Mouse (Mus musculus) forebrain, embryonic 11.5 days (tissue): ENCODE results near the gene Zbtb43. TPM values are rescaled to one million over a fixed set of nuclear protein-coding genes. Genes with fewer than 3 reads are reported as not detected.

Experiments used
- ATAC-seq: fragments of 200-750 bp; cut with Nextera tagmentation; replicated peaks from 2 replicates; pipeline ENCODE4 v1.8.0; 2017; ENCODE audit warnings: moderate TSS enrichment; ENCODE audit not compliant: low FRiP score
- DNase-seq: peaks from one replicate; pipeline ENCODE4 v3.0.0-alpha.2; 2017; ENCODE audit warnings: low spot score
- H3K27ac ChIP-seq: fragments of 300-500 bp; sonication (generic); 2 replicates; pipeline ENCODE4 v1.5.1; 2014; ENCODE audit warnings: low read depth, low read length
- H3K27me3 ChIP-seq: fragments of 300-500 bp; sonication (generic); 2 replicates; pipeline ENCODE4 v1.6.1; 2014; ENCODE audit warnings: mild to moderate bottlenecking, low read length, mixed read lengths; ENCODE audit not compliant: control insufficient read depth, insufficient read depth
- H3K36me3 ChIP-seq: fragments of 300-500 bp; sonication (generic); 2 replicates; pipeline ENCODE4 v1.6.1; 2014; ENCODE audit warnings: mild to moderate bottlenecking, low read length, moderate library complexity, mixed read lengths; ENCODE audit not compliant: control insufficient read depth, insufficient read depth
- H3K4me1 ChIP-seq: fragments of 300-500 bp; sonication (generic); replicated peaks from 2 replicates; pipeline ENCODE4 v1.6.1; 2014; ENCODE audit warnings: low read length, mixed read lengths; ENCODE audit not compliant: control insufficient read depth, insufficient read depth
- H3K4me2 ChIP-seq: fragments of 300-500 bp; sonication (generic); 2 replicates; pipeline ENCODE4 v1.6.1; 2014; ENCODE audit warnings: low read depth, mild to moderate bottlenecking, low read length, moderate library complexity, mixed read lengths; ENCODE audit not compliant: severe bottlenecking
- H3K4me3 ChIP-seq: fragments of 300-500 bp; sonication (generic); 2 replicates; pipeline ENCODE4 v1.5.1; 2014; ENCODE audit warnings: low read depth, low read length
- H3K9ac ChIP-seq: fragments of 300-500 bp; sonication (generic); 2 replicates; pipeline ENCODE4 v1.6.1; 2014; ENCODE audit warnings: low read length
- H3K9me3 ChIP-seq: fragments of 300-500 bp; sonication (generic); 2 replicates; pipeline ENCODE4 v1.6.1; 2016; ENCODE audit warnings: low read length, mixed read lengths; ENCODE audit not compliant: control insufficient read depth
- WGBS: fragments of 180-500 bp; shearing (Covaris S2); extraction: QIAGEN DNeasy Blood & Tissue Kit; methylation state at CpG from one replicate; pipeline ENCODE4 v1.1.7; 2014; 5-methylcytosine and 5-hydroxymethylcytosine counted together
- polyA plus RNA-seq: library from polyadenylated mRNA; unstranded; fragments of >200 nt; fragmentation: Nextera tagmentation; extraction: Ambion mirVana; gene quantifications from 2 replicates; pipeline ENCODE4 v1.2.1, GENCODE M21; 2014

Gene Zbtb43
- polyA plus RNA-seq, 1 experiment from 2014 or later, result 23.7 TPM

DNA sequence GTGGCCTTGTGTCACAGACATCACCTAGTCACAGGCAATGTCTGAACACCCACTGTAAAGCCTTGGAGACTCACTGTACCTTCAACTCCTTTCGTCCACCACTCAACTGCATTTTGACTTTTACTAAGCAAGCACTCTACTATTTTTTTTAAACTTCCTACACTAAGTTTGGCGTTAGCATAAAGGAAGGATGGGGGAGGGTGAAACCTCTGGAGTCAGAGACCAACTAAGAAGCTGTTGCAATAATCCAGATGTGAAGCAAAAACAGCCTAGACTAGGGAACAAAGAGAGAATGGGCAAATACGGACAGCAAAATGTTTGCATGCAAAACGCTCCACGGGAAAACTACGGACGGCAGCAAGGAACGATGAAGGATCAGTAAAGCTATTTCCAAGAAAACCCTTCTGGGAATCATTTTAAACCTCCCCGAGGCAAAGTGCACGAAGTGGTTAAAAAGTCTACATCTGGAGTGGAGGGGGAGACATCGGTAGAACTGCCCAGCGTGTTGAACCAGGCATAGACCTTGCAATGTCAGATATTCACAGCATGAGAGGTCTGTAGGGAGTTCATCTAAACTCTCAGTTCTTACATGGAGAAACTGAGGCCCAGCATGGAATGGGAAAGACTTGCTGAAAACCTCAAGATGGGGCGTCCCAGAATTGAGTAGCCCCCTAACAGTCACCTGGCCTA, 38.1 kb downstream of the Zbtb43 start:
- Histone ChIP-seq H3K4me3 (peak overlapping the region; percentile 98), H3K36me3 (no peaks in the 10 kb centered on the region), H3K27me3 (no peaks in the 10 kb centered on the region), H3K9me3 (no peaks in the 10 kb centered on the region), H3K27ac (no peak overlapping the region), H3K9ac (peak overlapping the region; percentile 87), H3K4me2 (peak overlapping the region; percentile 94), H3K4me1 (peaks cover 1% of the 10 kb centered on the region; the same call in 1 of the 2 replicates)
- ATAC-seq (peak; percentile 34; the same call in 1 of the 2 replicates), DNase-seq (no peak)
- 15% methylated on average over 13 of the region's 13 CpGs for WGBS

DNA sequence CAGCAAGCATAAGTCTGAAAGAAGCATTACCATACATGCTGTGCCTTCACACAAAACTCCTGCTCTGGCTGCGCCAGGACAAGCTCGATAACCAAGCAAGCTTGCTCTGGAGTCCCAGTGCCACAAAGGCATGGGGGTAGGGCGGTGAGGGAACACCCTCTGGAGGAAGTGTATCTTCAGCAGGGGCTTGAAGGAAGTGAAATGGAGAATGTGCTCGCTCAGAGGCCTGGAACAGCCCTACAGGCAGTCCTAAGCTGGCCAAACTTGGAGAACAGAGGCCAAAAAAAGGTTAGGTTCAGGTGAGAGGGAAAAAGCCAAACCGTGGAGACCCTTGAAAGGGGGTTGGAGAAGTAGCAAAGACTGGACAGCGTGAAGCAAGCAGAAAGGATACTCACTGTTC, 39.0 kb downstream of the Zbtb43 start:
- Histone ChIP-seq H3K4me1 (peaks cover 1% of the 10 kb centered on the region; the same call in 1 of the 2 replicates), H3K4me2 (no peak overlapping the region), H3K27ac (no peak overlapping the region), H3K36me3 (no peaks in the 10 kb centered on the region), H3K9me3 (no peaks in the 10 kb centered on the region), H3K4me3 (no peak overlapping the region), H3K27me3 (no peaks in the 10 kb centered on the region), H3K9ac (0 out of 2 replicates have a peak overlapping the region, but pooled peaks have one; percentile 0)
- no peak for DNase-seq
- WGBS, result 47% methylated on average over 6 of the region's 6 CpGs
- ATAC-seq, result no peak

DNA sequence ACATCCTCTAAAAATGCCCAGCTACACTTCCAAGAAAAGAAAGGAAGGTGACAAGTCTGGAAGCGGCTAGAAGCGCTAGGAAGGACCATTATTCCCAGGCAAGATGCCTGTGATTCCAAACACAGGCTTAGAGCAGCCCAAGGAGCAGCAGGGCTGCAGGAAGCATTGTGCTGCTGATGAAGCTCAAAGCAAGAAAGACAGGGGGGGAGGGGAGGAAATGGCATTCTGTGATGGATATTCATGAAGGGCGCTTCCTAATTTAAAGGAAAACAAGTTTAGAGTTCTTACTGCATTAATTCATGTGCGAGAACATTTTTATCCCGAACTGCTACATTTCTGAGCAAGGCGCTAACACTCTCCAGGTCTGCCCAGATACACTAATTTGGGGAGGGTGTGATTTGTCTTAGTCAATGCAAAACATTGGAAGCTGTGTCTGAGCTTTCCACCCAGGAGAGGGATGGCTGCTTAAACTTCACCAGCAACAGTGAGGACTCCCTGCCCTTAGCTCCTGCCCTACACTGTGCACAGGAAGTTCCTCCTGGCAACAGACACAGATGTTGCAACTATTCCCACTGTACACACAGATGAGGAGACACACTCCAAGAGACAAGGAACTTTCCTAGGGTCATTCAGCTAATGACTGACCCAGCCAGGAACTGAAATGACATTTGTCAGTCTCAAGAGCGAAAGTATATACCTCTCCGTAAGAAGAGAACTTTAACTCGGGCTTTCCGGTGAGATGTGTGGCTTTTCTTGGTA, 41.5 kb downstream of the Zbtb43 start:
- 61% methylated on average over 10 of the region's 10 CpGs for WGBS
- Histone ChIP-seq H3K9me3 (no peaks in the 10 kb centered on the region), H3K27me3 (no peaks in the 10 kb centered on the region), H3K9ac (no peak overlapping the region), H3K27ac (no peak overlapping the region), H3K4me1 (peaks cover 1% of the 10 kb centered on the region; the same call in 1 of the 2 replicates), H3K4me2 (no peak overlapping the region), H3K36me3 (no peaks in the 10 kb centered on the region), H3K4me3 (no peak overlapping the region)
- ATAC-seq, result no peak
- DNase-seq, result no peak

DNA sequence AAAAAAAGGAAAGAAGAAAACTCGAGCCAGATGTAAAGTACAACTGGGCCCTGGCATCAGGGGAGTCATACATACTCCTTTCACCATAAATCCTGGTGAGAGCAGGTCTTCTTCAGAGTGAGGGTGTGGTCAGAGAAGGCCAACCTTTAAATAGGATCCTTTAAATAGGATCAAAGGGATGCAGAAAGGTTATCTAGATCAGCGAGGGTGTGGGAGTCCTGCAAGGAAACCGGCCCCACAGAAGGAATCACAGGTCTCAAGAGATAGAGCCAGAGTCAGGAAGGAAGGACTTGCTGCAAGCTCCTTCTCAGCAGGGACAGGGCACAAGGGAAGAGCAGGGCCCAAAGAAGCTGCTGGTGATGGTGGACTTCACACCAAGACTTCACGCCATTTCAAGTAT, 50.9 kb downstream of the Zbtb43 start:
- Histone ChIP-seq H3K4me2 (no peak overlapping the region), H3K4me1 (no peaks in the 10 kb centered on the region), H3K27me3 (no peaks in the 10 kb centered on the region), H3K9me3 (no peaks in the 10 kb centered on the region), H3K36me3 (no peaks in the 10 kb centered on the region; the same call in 1 of the 2 replicates), H3K4me3 (no peak overlapping the region), H3K9ac (no peak overlapping the region), H3K27ac (no peak overlapping the region)
- WGBS, result 89% methylated on average over 4 of the region's 4 CpGs
- DNase-seq (no peak), ATAC-seq (no peak)

DNA sequence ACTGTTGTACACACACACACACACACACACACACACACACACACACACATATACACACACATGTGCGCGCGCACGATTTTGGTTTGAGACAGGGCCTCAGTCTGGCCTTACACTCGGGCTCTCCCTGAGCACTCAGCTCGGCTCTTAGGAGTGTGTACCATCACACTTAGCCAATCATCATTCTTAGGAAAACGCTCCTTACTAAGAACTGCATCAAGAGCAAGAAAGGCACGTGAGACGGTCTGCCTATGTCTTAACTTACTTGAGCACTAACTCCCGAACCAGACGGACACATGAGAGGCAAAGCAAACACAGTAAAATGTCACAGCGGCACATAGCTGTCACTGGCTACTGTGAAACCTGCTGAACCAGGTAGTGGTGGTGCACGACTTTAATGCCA, 54.3 kb downstream of the Zbtb43 start:
- H3K9ac ChIP-seq, result no peak overlapping the region
- no peak for ATAC-seq
- no peaks in the 10 kb centered on the region for H3K27me3 ChIP-seq
- no peak overlapping the region for H3K4me2 ChIP-seq
- H3K36me3 ChIP-seq, result peaks cover 2% of the 10 kb centered on the region; the same call in 1 of the 2 replicates
- no peak overlapping the region for H3K27ac ChIP-seq
- DNase-seq, result no peak
- H3K4me1 ChIP-seq, result no peaks in the 10 kb centered on the region
- no peak overlapping the region for H3K4me3 ChIP-seq
- H3K9me3 ChIP-seq, result no peaks in the 10 kb centered on the region
- WGBS, result 94% methylated on average over 13 of the region's 13 CpGs

DNA sequence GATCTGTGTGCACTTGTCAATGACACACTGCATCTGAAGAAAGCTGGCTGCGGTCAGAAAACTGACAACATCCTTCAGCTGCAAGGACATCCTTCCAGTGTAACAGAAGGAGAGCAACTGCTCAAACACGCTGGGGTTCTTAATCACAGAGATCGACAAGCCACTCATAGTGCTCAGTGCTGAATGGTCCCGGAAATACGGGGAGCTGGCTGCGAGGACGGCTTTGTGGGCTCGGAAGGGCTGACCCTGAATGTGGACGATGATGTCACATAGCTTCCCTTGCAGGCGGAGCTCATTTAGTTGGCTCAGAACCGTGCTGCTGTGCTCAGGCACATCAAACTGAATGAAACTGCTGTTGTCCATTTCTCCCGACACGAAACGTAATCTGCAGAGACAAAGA, 56.2 kb downstream of the Zbtb43 start:
- peaks cover 2% of the 10 kb centered on the region; the same call in 1 of the 2 replicates for H3K36me3 ChIP-seq
- H3K27me3 ChIP-seq, result no peaks in the 10 kb centered on the region
- DNase-seq (no peak), ATAC-seq (no peak)
- no peak overlapping the region for H3K27ac ChIP-seq
- H3K4me3 ChIP-seq, result no peak overlapping the region
- no peak overlapping the region for H3K4me2 ChIP-seq
- no peaks in the 10 kb centered on the region for H3K9me3 ChIP-seq
- no peak overlapping the region for H3K9ac ChIP-seq
- WGBS, result 90% methylated on average over 14 of the region's 14 CpGs
- no peaks in the 10 kb centered on the region for H3K4me1 ChIP-seq

DNA sequence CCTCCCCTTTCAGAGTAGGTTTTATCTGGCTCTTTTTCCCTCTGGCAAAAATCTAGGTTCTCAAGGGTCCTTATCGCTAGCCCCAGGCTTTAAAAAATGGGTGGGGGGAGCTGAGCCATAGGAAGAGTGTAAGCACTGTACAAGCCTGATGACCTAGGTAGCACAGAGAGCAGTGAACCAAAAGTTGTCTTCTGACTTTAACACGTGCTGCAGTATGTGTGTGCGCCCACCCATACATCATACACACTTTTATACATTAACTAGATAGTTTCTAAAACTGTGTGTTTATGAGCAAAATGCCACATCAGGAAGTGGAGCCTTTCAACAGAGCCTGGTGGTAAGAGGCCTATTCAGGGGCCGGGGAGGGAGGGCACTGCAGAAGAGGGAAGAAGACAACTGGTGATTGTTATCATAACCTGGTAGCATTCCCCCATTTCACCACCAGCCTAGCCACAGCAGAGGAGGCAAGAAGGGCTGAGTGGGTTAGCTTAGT, 64.8 kb downstream of the Zbtb43 start:
- no peak for ATAC-seq
- Histone ChIP-seq H3K4me1 (no peaks in the 10 kb centered on the region), H3K27ac (no peak overlapping the region), H3K9ac (no peak overlapping the region), H3K27me3 (no peaks in the 10 kb centered on the region), H3K9me3 (no peaks in the 10 kb centered on the region), H3K36me3 (no peaks in the 10 kb centered on the region), H3K4me2 (no peak overlapping the region), H3K4me3 (no peak overlapping the region)
- WGBS, result 82% methylated on average over 4 of the region's 4 CpGs
- DNase-seq, result no peak

DNA sequence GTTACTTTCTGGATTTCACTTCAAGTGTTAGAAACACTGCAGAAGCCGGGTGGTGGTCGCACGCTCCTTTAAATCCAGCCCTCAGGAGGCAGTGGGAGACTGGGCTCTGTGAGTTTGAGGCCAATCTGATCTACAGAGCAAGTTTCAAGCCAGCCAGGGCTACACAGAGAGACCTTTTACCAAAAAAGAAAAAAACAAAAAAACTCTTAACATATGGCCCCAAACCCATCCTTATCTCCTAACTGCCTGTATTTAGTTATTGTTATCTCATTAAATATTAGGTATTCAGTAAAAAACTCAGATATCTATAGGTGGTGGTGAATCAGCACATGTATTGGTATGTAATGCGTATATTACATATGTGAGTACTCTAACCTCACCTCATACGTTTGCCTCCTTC, 65.7 kb downstream of the Zbtb43 start:
- ATAC-seq (no peak), DNase-seq (no peak)
- Histone ChIP-seq H3K4me1 (no peaks in the 10 kb centered on the region), H3K9ac (no peak overlapping the region), H3K27ac (no peak overlapping the region), H3K9me3 (no peaks in the 10 kb centered on the region), H3K4me2 (no peak overlapping the region), H3K36me3 (no peaks in the 10 kb centered on the region), H3K4me3 (no peak overlapping the region), H3K27me3 (no peaks in the 10 kb centered on the region)
- 71% methylated on average over 5 of the region's 5 CpGs for WGBS
